Mouse (Mus musculus): ENCODE results near the gene Msgn1. TPM values are rescaled to one million over a fixed set of nuclear protein-coding genes. Genes with fewer than 3 reads are reported as not detected.
A peak's percentile ranks its signal among the peaks of the same experiment; 100 is the strongest.

Msgn1 gene
- polyA plus RNA-seq, 1 experiment from 2014 or later, result not detected

DNA sequence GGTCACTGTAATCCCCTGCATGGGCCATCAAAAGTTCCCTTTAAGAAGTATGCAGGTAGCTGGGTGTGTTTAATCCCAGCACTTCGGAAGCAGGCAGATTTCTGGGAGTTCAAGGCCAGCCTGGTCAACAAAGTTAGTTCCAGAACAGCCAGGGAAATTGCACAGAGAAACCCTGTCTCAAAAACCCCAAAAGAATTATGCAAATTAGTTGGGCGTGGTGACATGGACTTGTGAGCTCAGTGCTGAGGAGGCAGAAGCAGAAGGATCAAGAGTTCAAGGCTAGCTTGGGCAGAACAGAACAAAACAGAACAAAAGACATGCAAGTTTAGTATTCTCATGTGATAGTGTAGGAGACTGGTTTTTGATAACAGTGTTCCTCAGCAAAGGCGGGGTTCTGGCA lies 13.8 kb upstream of the Msgn1 start:
- no peak overlapping the region for H3K4me3 ChIP-seq (ENCODE audit: low read depth, low read length)
- H3K9ac ChIP-seq (ENCODE audit: low read length), result no peak overlapping the region
- DNase-seq (ENCODE audit: low spot score) (no peak), ATAC-seq (no peak)
- no peaks in the 10 kb centered on the region for H3K36me3 ChIP-seq (ENCODE audit: control insufficient read depth, insufficient read depth, low read length)
- no peaks in the 10 kb centered on the region; the same call in 1 of the 2 replicates for H3K4me1 ChIP-seq (ENCODE audit: control insufficient read depth, insufficient read depth, low read length)
- WGBS, result 69% methylated on average over 3 of the region's 3 CpGs
- no peak overlapping the region for H3K27ac ChIP-seq (ENCODE audit: low read depth, low read length)
- H3K4me2 ChIP-seq (ENCODE audit: low read length), result no peak overlapping the region
- H3K27me3 ChIP-seq (replicated peaks; ENCODE audit: control insufficient read depth, insufficient read depth, low read length), result no peaks in the 10 kb centered on the region
- no peaks in the 10 kb centered on the region for H3K9me3 ChIP-seq (replicated peaks; ENCODE audit: control insufficient read depth, low read length)

- no peaks in the 10 kb centered on the region for H3K9me3 ChIP-seq (replicated peaks; ENCODE audit: control insufficient read depth, low read length)
- H3K9ac ChIP-seq (ENCODE audit: low read length), result no peak overlapping the region
- DNase-seq (ENCODE audit: low spot score) (peak; percentile 67), ATAC-seq (peak; percentile 87)
- no peaks in the 10 kb centered on the region for H3K36me3 ChIP-seq (ENCODE audit: control insufficient read depth, insufficient read depth, low read length)
- 37% methylated on average over 20 of the region's 20 CpGs for WGBS
- H3K4me2 ChIP-seq (ENCODE audit: low read length), result no peak overlapping the region
- H3K4me3 ChIP-seq (ENCODE audit: low read depth, low read length), result no peak overlapping the region
- no peaks in the 10 kb centered on the region; the same call in 1 of the 2 replicates for H3K4me1 ChIP-seq (ENCODE audit: control insufficient read depth, insufficient read depth, low read length)
- H3K27ac ChIP-seq (ENCODE audit: low read depth, low read length), result peak overlapping the region; percentile 67; the same call in 1 of the 2 replicates
- H3K27me3 ChIP-seq (replicated peaks; ENCODE audit: control insufficient read depth, insufficient read depth, low read length), result no peaks in the 10 kb centered on the region
Measured at GRCm38 (mm10) chr12:11221524-11222330, 13.0 kb upstream of the Msgn1 start.

GRCm38 (mm10) chr12:11217726-11218250 lies 9.0 kb upstream of the Msgn1 start:
- Histone ChIP-seq H3K4me3 (ENCODE audit: low read depth, low read length) (no peak overlapping the region), H3K27me3 (replicated peaks; ENCODE audit: control insufficient read depth, insufficient read depth, low read length) (no peaks in the 10 kb centered on the region), H3K36me3 (ENCODE audit: control insufficient read depth, insufficient read depth, low read length) (no peaks in the 10 kb centered on the region), H3K27ac (ENCODE audit: low read depth, low read length) (no peak overlapping the region), H3K4me2 (ENCODE audit: low read length) (no peak overlapping the region), H3K9me3 (replicated peaks; ENCODE audit: control insufficient read depth, low read length) (no peaks in the 10 kb centered on the region), H3K9ac (ENCODE audit: low read length) (no peak overlapping the region), H3K4me1 (ENCODE audit: control insufficient read depth, insufficient read depth, low read length) (no peaks in the 10 kb centered on the region; the same call in 1 of the 2 replicates)
- no peak for DNase-seq (ENCODE audit: low spot score)
- ATAC-seq, result no peak
- WGBS, result 79% methylated on average over 7 of the region's 7 CpGs

DNA sequence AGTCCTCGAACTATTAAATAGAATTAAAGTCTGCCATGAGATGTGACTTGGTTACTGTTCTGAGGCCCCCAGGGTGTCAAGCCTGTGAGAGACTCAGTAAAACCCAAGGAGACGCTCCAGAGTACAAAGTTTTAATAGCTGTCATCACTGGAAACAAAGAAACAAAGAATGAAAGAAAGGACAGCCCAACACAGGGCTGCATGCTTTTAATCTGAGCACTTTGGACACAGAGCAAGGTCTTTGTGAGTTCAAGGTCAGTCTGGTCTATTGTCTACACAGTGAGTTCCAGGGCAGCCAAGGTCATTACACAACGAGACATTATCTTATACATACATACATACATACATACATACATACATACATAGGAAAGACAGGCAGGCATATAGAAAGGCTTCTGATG lies 7.7 kb upstream of the Msgn1 start:
- ATAC-seq (no peak), DNase-seq (ENCODE audit: low spot score) (no peak)
- Histone ChIP-seq H3K4me3 (ENCODE audit: low read depth, low read length) (no peak overlapping the region), H3K27ac (ENCODE audit: low read depth, low read length) (no peak overlapping the region), H3K4me1 (ENCODE audit: control insufficient read depth, insufficient read depth, low read length) (no peaks in the 10 kb centered on the region), H3K27me3 (replicated peaks; ENCODE audit: control insufficient read depth, insufficient read depth, low read length) (no peaks in the 10 kb centered on the region), H3K9ac (ENCODE audit: low read length) (no peak overlapping the region), H3K36me3 (ENCODE audit: control insufficient read depth, insufficient read depth, low read length) (no peaks in the 10 kb centered on the region), H3K9me3 (replicated peaks; ENCODE audit: control insufficient read depth, low read length) (no peaks in the 10 kb centered on the region), H3K4me2 (ENCODE audit: low read length) (no peak overlapping the region)
- 57% methylated on average over 3 of the region's 3 CpGs for WGBS

DNA sequence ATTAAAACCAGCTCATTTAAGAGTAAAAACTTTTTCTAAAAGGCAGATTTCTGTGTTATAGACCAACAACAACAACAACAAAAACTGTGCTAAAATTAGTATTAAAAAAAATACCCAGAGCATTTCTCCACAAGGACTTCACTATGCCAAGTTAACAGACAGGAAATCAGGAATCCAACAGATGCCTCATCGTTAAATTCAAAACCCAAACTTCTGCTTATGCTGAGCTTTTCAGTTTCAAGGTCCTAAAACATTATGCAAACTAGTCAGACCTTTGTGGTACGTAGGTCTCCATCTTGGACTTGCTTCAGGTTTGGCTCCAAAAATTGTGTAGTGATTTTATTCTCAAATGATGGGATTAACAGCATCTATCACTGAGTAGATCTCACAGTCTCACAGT lies 6.8 kb upstream of the Msgn1 start:
- 79% methylated on average over 2 of the region's 2 CpGs for WGBS
- ATAC-seq, result no peak
- Histone ChIP-seq H3K36me3 (ENCODE audit: control insufficient read depth, insufficient read depth, low read length) (no peaks in the 10 kb centered on the region), H3K9ac (ENCODE audit: low read length) (no peak overlapping the region), H3K4me3 (ENCODE audit: low read depth, low read length) (no peak overlapping the region), H3K9me3 (replicated peaks; ENCODE audit: control insufficient read depth, low read length) (no peaks in the 10 kb centered on the region), H3K4me1 (ENCODE audit: control insufficient read depth, insufficient read depth, low read length) (no peaks in the 10 kb centered on the region), H3K4me2 (ENCODE audit: low read length) (no peak overlapping the region), H3K27ac (ENCODE audit: low read depth, low read length) (no peak overlapping the region), H3K27me3 (replicated peaks; ENCODE audit: control insufficient read depth, insufficient read depth, low read length) (no peaks in the 10 kb centered on the region)
- DNase-seq (ENCODE audit: low spot score), result no peak

GRCm38 (mm10) chr12:11214776-11215175 lies 6.0 kb upstream of the Msgn1 start:
- H3K27me3 ChIP-seq (replicated peaks; ENCODE audit: control insufficient read depth, insufficient read depth, low read length), result no peaks in the 10 kb centered on the region
- no peaks in the 10 kb centered on the region for H3K36me3 ChIP-seq (ENCODE audit: control insufficient read depth, insufficient read depth, low read length)
- no peak for DNase-seq (ENCODE audit: low spot score)
- H3K27ac ChIP-seq (ENCODE audit: low read depth, low read length), result no peak overlapping the region
- ATAC-seq, result no peak
- H3K4me1 ChIP-seq (ENCODE audit: control insufficient read depth, insufficient read depth, low read length), result no peaks in the 10 kb centered on the region
- no peak overlapping the region for H3K9ac ChIP-seq (ENCODE audit: low read length)
- no peak overlapping the region for H3K4me2 ChIP-seq (ENCODE audit: low read length)
- H3K4me3 ChIP-seq (ENCODE audit: low read depth, low read length), result no peak overlapping the region
- H3K9me3 ChIP-seq (replicated peaks; ENCODE audit: control insufficient read depth, low read length), result no peaks in the 10 kb centered on the region

GRCm38 (mm10) chr12:11212881-11213280 lies 4.1 kb upstream of the Msgn1 start:
- no peaks in the 10 kb centered on the region for H3K36me3 ChIP-seq (ENCODE audit: control insufficient read depth, insufficient read depth, low read length)
- H3K4me3 ChIP-seq (ENCODE audit: low read depth, low read length), result no peak overlapping the region
- DNase-seq (ENCODE audit: low spot score) (no peak), ATAC-seq (no peak)
- WGBS, result 86% methylated on average over 1 of the region's 1 CpGs
- H3K27me3 ChIP-seq (replicated peaks; ENCODE audit: control insufficient read depth, insufficient read depth, low read length), result no peaks in the 10 kb centered on the region
- peaks cover 4% of the 10 kb centered on the region; the same call in 1 of the 2 replicates for H3K4me1 ChIP-seq (ENCODE audit: control insufficient read depth, insufficient read depth, low read length)
- H3K27ac ChIP-seq (ENCODE audit: low read depth, low read length), result no peak overlapping the region
- H3K9ac ChIP-seq (ENCODE audit: low read length), result no peak overlapping the region
- H3K9me3 ChIP-seq (replicated peaks; ENCODE audit: control insufficient read depth, low read length), result no peaks in the 10 kb centered on the region
- no peak overlapping the region for H3K4me2 ChIP-seq (ENCODE audit: low read length)

- Histone ChIP-seq H3K4me2 (ENCODE audit: low read length) (no peak overlapping the region), H3K36me3 (ENCODE audit: control insufficient read depth, insufficient read depth, low read length) (no peaks in the 10 kb centered on the region), H3K27me3 (replicated peaks; ENCODE audit: control insufficient read depth, insufficient read depth, low read length) (no peaks in the 10 kb centered on the region), H3K9ac (ENCODE audit: low read length) (no peak overlapping the region), H3K4me3 (ENCODE audit: low read depth, low read length) (no peak overlapping the region), H3K27ac (ENCODE audit: low read depth, low read length) (no peak overlapping the region), H3K4me1 (ENCODE audit: control insufficient read depth, insufficient read depth, low read length) (peaks cover 4% of the 10 kb centered on the region; the same call in 1 of the 2 replicates), H3K9me3 (replicated peaks; ENCODE audit: control insufficient read depth, low read length) (no peaks in the 10 kb centered on the region)
- ATAC-seq (no peak), DNase-seq (ENCODE audit: low spot score) (no peak)
- WGBS, result 76% methylated on average over 3 of the region's 3 CpGs
Measured at GRCm38 (mm10) chr12:11210361-11210760, 1.6 kb upstream of the Msgn1 start.

GRCm38 (mm10) chr12:11209636-11210035 lies 864 bp upstream of the Msgn1 start:
- no peak for DNase-seq (ENCODE audit: low spot score)
- WGBS, result 56% methylated on average over 5 of the region's 5 CpGs
- no peak overlapping the region for H3K4me3 ChIP-seq (ENCODE audit: low read depth, low read length)

More at GRCm38 (mm10) chr12:11209636-11210035, 864 bp upstream of the Msgn1 start:
- no peaks in the 10 kb centered on the region for H3K9me3 ChIP-seq (replicated peaks; ENCODE audit: control insufficient read depth, low read length)
- no peak overlapping the region for H3K27ac ChIP-seq (ENCODE audit: low read depth, low read length)
- peaks cover 4% of the 10 kb centered on the region; the same call in 1 of the 2 replicates for H3K4me1 ChIP-seq (ENCODE audit: control insufficient read depth, insufficient read depth, low read length)
- no peak overlapping the region for H3K4me2 ChIP-seq (ENCODE audit: low read length)
- no peaks in the 10 kb centered on the region for H3K36me3 ChIP-seq (ENCODE audit: control insufficient read depth, insufficient read depth, low read length)
- H3K27me3 ChIP-seq (replicated peaks; ENCODE audit: control insufficient read depth, insufficient read depth, low read length), result no peaks in the 10 kb centered on the region
- H3K9ac ChIP-seq (ENCODE audit: low read length), result no peak overlapping the region
- ATAC-seq, result no peak
